Mouse (Mus musculus) ES-E14 (cell line): ENCODE results near the gene Sucnr1. TPM values are rescaled to one million over a fixed set of nuclear protein-coding genes. Genes with fewer than 3 reads are reported as not detected.

Experiments used
- DNase-seq: peaks from one replicate; pipeline ENCODE4 v3.0.0-alpha.2; 2013; ENCODE audit warnings: low read depth, low spot score
- H3K27ac ChIP-seq: 2 replicates; pipeline ENCODE4 v1.5.1; 2012; ENCODE audit warnings: low read depth, mild to moderate bottlenecking, low read length, moderate library complexity, mixed read lengths; ENCODE audit not compliant: poor library complexity, insufficient read depth, severe bottlenecking
- H3K36me3 ChIP-seq: 2 replicates; pipeline ENCODE4 v1.6.1; 2012; ENCODE audit warnings: mild to moderate bottlenecking, low read length, moderate library complexity, mixed read lengths; ENCODE audit not compliant: control insufficient read depth, poor library complexity, insufficient read depth, severe bottlenecking
- H3K4me1 ChIP-seq, 2 experiments: fragments of 150-350 bp in 1 of 2; sonication (generic) in 1 of 2; 2 replicates each; pipeline ENCODE4 v1.6.1; 2012; ENCODE audit warnings: low read length in 2 of 2, mild to moderate bottlenecking in 1 of 2, mixed read lengths in 1 of 2; ENCODE audit not compliant: control insufficient read depth in 2 of 2, insufficient read depth in 2 of 2, poor library complexity in 1 of 2
- H3K4me3 ChIP-seq, 2 experiments: fragments of 150-350 bp in 1 of 2; sonication (generic) in 1 of 2; 2 replicates each; pipeline ENCODE4 v1.5.1; 2012; ENCODE audit warnings: low read length in 2 of 2, low read depth in 1 of 2, mild to moderate bottlenecking in 1 of 2, mixed read lengths in 1 of 2; ENCODE audit not compliant: insufficient read depth in 1 of 2, poor library complexity in 1 of 2, severe bottlenecking in 1 of 2
- H3K9ac ChIP-seq: 2 replicates; pipeline ENCODE4 v1.6.1; 2012; ENCODE audit warnings: low read depth, mild to moderate bottlenecking, low read length, mixed read lengths; ENCODE audit not compliant: poor library complexity, insufficient read depth, severe bottlenecking
- H3K9me3 ChIP-seq: fragments of 150-350 bp; sonication (generic); 2 replicates; pipeline ENCODE4 v1.6.1; 2012; ENCODE audit warnings: low read depth, mild to moderate bottlenecking, low read length; ENCODE audit not compliant: control insufficient read depth, insufficient read depth
- CHD2 ChIP-seq: IDR thresholded peaks from 2 replicates; pipeline ENCODE4 v1.6.1; 2014; ENCODE audit warnings: mild to moderate bottlenecking, low read depth, low read length, inconsistent platforms
- HCFC1 ChIP-seq: IDR thresholded peaks from 2 replicates; pipeline ENCODE4 v1.6.1; 2012; ENCODE audit warnings: low read length, inconsistent platforms, borderline replicate concordance; ENCODE audit not compliant: insufficient read depth
- MAFK ChIP-seq: IDR thresholded peaks from 2 replicates; pipeline ENCODE4 v1.6.1; 2014; ENCODE audit warnings: mild to moderate bottlenecking, low read depth, low read length, inconsistent platforms; ENCODE audit not compliant: insufficient read depth
- ZC3H11A ChIP-seq: IDR thresholded peaks from 2 replicates; pipeline ENCODE4 v1.6.1; 2012; ENCODE audit warnings: low read depth, mild to moderate bottlenecking, inconsistent platforms, low read length, borderline replicate concordance
- ZNF384 ChIP-seq: IDR thresholded peaks from 2 replicates; pipeline ENCODE4 v1.6.1; 2012; ENCODE audit warnings: low read depth, low read length, inconsistent platforms
- in situ Hi-C, 2 experiments: fragments of 600-800 bp; cut with MboI; formaldehyde crosslinking; loops; one replicate each; pipeline ENCODE4 v1.15.1; 2025; ENCODE audit warnings: low sequenced_read_pairs in 2 of 2, inconsistent platforms in 1 of 2; ENCODE audit not compliant: unreplicated experiment in 2 of 2
- total RNA-seq: library from RNA; depleted of rRNA; stranded (reverse); fragments of 300-350 nt; gene quantifications from 2 replicates; pipeline ENCODE4 v1.2.3, GENCODE M21; 2012

Gene Sucnr1
- total RNA-seq, 1 experiment: not detected

- Histone ChIP-seq H3K9me3 (no peaks in the 10 kb centered on the region), H3K36me3 (peaks cover 3% of the 10 kb centered on the region; the same call in 1 of the 2 replicates), H3K4me1 (peaks cover 8 to 14% of the 10 kb centered on the region in 2 experiments; a peak in 3 of 4 replicates), H3K9ac (no peak overlapping the region), H3K4me3 (no peak overlapping the region), H3K27ac (no peak overlapping the region)
- TF ChIP-seq ZC3H11A (no peak), ZNF384 (no peak), CHD2 (no peak), MAFK (no peak), HCFC1 (no peak)
- no peak for DNase-seq
- in situ Hi-C loops: loop anchor here in 1 of 2 experiments (10.0 kb wide), 1 partner anchor 233 kb away; no protein-coding TSS in a partner anchor
Measured at GRCm38 (mm10) chr3:60107736-60108135, 26.1 kb downstream of the Sucnr1 start.

- H3K4me3 ChIP-seq: no peak overlapping the region
- no peak for DNase-seq
- H3K9ac ChIP-seq: no peak overlapping the region
- peaks cover 3% of the 10 kb centered on the region; the same call in 1 of the 2 replicates for H3K36me3 ChIP-seq
- peaks cover 7 to 14% of the 10 kb centered on the region in 2 experiments; a peak in 3 of 4 replicates for H3K4me1 ChIP-seq
- in situ Hi-C loops: loop anchor here in 1 of 2 experiments (10.0 kb wide), 1 partner anchor 234 kb away; no protein-coding TSS in a partner anchor
- no peak overlapping the region for H3K27ac ChIP-seq
- H3K9me3 ChIP-seq: no peaks in the 10 kb centered on the region
- TF ChIP-seq MAFK (no peak), HCFC1 (no peak), ZC3H11A (no peak), ZNF384 (no peak), CHD2 (no peak)
Measured at GRCm38 (mm10) chr3:60108815-60109214, 27.1 kb downstream of the Sucnr1 start.

DNA sequence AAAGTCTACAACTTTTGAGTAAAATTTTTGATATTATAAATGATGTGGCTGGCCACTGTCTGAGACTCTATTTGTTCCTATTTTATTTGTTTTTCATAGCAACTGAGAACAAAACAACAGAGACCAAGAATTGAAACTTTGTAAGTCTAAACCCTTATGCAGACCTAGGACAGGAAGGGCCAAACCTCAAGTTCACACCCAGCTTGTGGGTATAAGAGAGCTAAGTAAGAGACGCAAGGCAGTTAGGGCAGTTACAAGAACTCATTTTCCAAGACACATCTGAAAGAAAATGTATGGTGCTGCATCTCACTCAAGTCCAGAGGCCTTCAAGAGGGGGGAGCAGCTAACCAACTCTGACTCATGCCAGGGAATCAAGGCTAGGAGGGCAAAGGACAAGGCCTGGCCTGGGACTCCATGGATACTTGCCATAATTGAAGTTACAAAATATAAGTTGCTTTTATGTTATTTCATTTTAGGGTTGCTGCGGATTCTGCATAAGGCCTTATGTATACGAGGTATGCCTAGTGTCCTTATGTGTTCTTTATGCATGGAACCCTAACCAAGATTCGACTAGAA, 29.6 kb downstream of the Sucnr1 start:
- H3K36me3 ChIP-seq: peaks cover 3% of the 10 kb centered on the region; the same call in 1 of the 2 replicates
- DNase-seq: no peak
- H3K9me3 ChIP-seq: no peaks in the 10 kb centered on the region
- no peak overlapping the region for H3K4me3 ChIP-seq
- no peak overlapping the region for H3K27ac ChIP-seq
- peaks cover 6 to 7% of the 10 kb centered on the region in 2 experiments; a peak in 3 of 4 replicates for H3K4me1 ChIP-seq
- no peak overlapping the region for H3K9ac ChIP-seq
- in situ Hi-C loops: no loop called here
- TF ChIP-seq HCFC1 (no peak), MAFK (no peak), CHD2 (no peak)

GRCm38 (mm10) chr3:60111889-60112646, 30.4 kb downstream of the Sucnr1 start:
- Histone ChIP-seq H3K36me3 (peaks cover 3% of the 10 kb centered on the region; the same call in 1 of the 2 replicates), H3K27ac (no peak overlapping the region), H3K9me3 (no peaks in the 10 kb centered on the region), H3K9ac (no peak overlapping the region), H3K4me1 (peaks cover 5% of the 10 kb centered on the region in 2 experiments; a peak in 3 of 4 replicates), H3K4me3 (no peak overlapping the region)
- DNase-seq: no peak
- in situ Hi-C loops: no loop called here
- TF ChIP-seq HCFC1: no peak
- no peak for TF ChIP-seq ZNF384
- TF ChIP-seq CHD2: no peak
- TF ChIP-seq ZC3H11A: peak; percentile 82
- no peak for TF ChIP-seq MAFK
